Mouse (Mus musculus): Measurements from ENCODE around the gene Pfkfb3.
A peak's percentile ranks its signal among the peaks of the same experiment; 100 is the strongest.

Gene Pfkfb3

GRCm38 (mm10) chr2:11553471-11554400 is at the start of gene Pfkfb3:
Pfkfb3 (minus strand) TSS chr2:11554077.
- no peak for DNase-seq (ENCODE audit: low read depth)

- DNase-seq (ENCODE audit: low read depth) = peak; percentile 91
These were observed 48.9 kb upstream of the Pfkfb3 start for GRCm38 (mm10) chr2:11602506-11603489.

DNA sequence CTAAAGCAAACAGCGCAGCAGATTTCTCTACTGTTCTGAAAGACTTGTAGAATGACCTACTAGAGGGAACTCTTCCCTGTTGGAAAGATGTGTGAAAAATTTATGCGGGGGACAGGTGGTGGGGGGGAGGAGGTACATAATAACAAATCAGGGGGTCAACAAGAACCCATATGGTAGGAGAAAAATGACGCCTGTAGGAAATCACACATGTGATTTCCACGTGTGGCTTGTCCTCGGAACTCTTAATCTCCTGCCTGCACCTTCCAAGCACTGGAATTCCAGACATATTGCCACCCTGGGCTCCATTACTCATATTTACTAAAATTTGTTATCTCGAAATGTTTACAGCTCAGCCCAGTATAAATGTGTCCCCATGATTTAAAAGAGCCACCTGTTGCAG is 47.9 kb upstream of the Pfkfb3 start:
- DNase-seq (ENCODE audit: low read depth) = no peak

DNA sequence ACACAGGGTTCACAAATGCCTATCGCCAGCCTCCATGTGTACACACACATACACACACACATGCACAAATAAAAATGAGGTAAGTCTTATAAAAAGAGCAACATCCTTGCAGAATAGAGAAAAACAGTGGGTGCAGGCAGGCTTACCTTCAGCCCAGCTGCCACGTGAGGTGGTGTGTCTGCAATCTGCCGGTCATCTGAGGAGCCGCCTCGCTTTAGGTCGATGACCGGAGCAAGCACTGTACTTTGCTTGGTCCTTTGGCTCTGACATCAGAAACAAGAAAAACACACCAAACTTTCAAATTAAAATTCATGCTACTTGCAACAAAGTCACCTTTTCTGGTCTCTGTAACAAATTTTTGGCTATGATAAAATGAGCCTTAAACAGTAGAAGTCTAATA is 44.0 kb upstream of the Pfkfb3 start:
- no peak for DNase-seq (ENCODE audit: low read depth)

DNA sequence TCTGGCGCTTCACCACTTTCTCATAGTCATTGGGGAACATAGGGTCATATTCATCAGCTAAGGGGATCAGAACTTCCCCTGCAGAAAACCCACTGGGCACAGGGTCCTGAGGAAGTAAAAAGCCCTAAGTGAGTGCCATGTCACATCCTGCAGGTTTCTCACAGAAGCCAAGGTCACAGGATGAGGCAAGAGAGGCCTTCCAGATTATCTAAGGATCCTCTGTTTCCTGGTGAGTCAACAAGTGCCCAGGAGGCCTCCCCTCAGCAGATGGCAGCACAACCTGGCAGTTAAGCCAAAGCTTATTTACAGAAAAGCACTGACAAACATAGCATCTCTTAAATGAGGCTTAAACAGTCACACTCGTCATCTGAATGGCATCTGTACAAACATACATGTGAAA is 42.8 kb upstream of the Pfkfb3 start:
- no peak for DNase-seq (ENCODE audit: low read depth)

- DNase-seq (ENCODE audit: low read depth) = no peak
These were observed 34.1 kb upstream of the Pfkfb3 start for GRCm38 (mm10) chr2:11587996-11588395.

GRCm38 (mm10) chr2:11579399-11579798 is 25.5 kb upstream of the Pfkfb3 start:
- no peak for DNase-seq (ENCODE audit: low read depth)

GRCm38 (mm10) chr2:11578187-11578586 is 24.3 kb upstream of the Pfkfb3 start:
- no peak for DNase-seq (ENCODE audit: low read depth)

DNA sequence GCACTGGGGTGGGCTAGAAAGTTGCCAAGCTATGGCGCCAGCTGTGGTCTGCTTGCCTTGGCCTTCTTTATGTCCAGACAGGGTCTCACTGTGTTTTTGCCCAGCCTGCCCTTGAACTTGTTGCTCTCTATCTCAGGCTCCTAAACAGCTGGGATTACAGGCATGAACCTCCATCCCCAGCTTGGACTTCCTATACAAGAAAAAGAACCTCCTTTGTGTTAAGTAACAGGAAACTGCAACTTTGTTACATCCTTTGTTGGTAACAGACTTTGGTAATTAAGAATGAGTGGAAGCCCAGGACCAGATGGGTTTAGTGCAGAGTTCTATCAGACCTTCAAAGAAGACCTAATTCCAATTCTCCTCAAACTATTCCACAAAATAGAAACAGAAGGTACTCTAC is 19.8 kb upstream of the Pfkfb3 start:
- no peak for DNase-seq (ENCODE audit: low read depth)

DNA sequence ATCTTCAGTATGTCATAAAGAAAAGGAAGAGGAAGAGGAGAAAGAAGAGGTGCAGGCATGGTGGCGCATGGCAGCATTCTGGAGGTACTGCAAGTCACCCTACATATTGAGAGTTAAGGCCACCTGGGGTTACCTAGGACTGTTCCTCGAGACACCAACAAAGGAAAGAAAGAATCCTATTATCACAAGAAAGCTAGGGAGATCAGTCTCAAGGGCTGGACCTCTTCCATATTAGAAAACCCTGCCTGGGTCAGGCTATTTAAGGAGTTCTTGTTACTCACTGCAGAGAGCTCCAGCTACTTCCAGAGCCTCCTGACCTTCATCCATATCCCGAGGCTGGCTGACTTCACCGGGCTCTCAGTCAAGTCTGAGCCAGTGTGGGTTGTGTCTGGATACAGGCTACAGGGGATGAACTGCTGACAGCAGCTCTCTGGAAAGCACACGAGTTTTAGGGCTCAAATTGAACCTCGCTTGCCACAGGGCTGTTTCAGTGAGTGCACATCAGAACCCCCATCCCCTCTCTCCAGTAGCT is 17.2 kb upstream of the Pfkfb3 start:
- DNase-seq (ENCODE audit: low read depth) = no peak

DNA sequence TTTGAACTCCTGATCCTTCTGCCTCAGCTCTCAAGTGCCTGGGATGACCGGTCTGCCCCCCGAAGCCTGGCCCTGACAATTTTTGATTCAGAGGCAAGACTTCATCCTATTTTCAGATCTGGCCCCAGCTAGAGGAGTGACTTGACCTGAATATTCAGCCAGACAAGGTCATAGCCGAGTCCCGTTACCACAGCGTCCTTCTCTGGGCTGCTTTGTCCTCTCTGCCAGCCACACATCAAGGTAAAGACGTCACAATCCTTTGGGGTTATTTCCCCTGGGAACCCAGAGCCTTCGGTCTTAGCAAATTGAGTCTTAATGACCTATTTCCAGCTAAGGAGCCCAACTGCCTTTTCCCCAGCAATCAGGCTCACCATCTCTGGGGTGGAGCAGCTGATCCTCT is 14.6 kb upstream of the Pfkfb3 start:
- DNase-seq (ENCODE audit: low read depth) = no peak

DNA sequence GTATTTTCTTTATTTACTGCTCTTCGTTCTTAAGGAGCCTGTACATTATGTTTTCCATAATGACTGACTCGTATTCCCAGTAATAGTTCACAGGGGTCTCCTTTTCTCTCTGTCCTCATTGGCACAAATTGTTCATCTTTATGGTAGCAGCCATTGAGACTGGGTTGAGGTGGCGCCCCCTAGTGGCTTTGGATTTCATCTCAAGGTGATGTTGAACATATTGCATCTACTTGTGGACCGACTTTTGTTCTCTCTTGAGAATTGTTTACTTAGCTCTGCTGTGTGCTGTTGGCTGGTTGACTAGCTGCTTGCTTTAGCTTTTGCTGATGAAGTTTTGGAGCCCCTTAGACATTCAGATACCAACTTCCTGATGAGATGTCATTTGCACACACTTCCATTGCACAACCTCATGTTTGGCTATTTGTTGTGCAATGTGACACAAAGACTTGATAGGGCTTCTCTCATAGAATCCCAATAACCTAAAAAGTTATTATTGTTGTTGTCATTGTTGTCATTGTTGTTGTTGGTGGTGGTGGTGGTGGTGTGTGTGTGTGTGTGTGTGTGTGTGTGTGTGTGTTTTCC is 14.0 kb upstream of the Pfkfb3 start:
- DNase-seq (ENCODE audit: low read depth) = peak; percentile 39

GRCm38 (mm10) chr2:11566898-11567297 is 13.0 kb upstream of the Pfkfb3 start:
- no peak for DNase-seq (ENCODE audit: low read depth)

DNA sequence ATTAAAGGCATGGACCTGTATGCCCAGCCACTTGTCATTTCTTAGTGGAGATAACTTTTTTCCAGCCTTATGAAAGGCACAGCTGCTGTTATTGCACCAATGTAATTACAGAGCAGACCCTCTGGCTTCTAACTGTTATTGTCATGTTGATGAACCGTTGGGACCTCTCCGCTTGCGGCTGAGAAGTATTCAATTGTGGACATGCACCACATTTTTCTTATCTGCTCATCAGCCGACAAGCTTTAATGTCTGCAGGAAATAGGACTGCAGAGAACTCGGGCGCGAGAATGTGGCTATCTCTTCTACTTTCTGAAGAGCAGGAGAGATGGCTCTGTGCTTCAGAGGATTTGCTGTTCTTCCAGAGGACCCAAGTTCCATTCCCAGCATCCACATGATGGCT is 12.4 kb upstream of the Pfkfb3 start:
- DNase-seq (ENCODE audit: low read depth) = no peak

DNA sequence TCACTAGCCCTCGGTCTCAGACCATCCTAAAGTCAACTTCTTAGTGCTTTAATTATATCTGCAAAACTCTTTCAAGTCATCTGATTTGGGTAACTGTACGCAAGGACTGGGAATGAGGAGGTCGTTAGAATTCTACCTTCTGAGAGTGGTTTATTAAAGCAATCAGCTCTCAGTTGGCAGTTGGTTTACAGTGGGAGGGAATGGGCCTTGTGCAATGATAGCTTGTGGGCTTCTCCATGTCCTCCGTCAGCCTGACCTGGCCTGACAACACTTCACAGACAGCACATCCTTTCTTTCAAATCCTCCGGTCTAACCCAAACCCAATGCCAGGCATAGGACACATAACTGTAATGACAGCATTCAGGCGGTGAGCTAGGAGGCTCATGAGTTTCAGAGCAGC is 10.9 kb upstream of the Pfkfb3 start:
- DNase-seq (ENCODE audit: low read depth) = no peak

- DNase-seq (ENCODE audit: low read depth) = no peak
These were observed 9.4 kb upstream of the Pfkfb3 start for GRCm38 (mm10) chr2:11563256-11563655.

DNA sequence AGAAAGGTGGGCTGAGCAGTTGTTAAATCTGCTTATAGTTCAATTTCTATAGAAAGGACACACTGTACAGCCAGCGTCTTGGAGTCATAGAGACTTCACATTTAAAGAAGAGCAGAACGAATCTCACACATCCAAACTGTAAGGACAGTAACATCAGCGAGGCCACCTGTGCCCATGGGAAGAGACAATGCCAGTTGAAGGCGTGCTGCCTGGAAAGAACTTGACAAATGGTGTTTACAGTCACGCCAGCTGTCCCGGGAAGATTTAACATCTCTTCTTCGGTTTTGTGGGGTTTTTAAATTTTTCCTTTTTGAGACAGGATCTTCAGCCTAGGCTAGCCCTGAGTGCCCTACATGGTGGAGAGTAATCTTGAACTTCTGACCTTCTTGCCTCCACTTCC is 4.8 kb upstream of the Pfkfb3 start:
- DNase-seq (ENCODE audit: low read depth) = no peak

DNA sequence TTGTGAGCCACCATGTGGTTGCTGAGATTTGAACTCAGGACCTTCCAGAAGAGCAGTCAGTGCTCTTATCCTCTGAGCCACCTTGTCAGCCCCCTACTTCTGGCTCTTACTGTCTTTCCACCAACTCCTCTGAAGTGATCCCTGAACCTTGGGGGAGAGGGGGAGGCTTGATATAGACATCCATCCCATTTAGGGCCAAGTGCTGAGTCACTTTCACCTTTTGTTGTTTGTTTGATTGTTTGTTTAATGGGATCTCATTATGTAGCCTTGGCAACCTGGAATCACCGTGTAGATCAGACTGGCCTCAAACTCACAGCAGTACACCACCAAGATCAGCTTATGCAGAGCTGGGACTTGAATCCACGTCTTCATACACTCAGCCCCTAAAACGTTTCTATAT is 3.4 kb upstream of the Pfkfb3 start:
- no peak for DNase-seq (ENCODE audit: low read depth)

DNA sequence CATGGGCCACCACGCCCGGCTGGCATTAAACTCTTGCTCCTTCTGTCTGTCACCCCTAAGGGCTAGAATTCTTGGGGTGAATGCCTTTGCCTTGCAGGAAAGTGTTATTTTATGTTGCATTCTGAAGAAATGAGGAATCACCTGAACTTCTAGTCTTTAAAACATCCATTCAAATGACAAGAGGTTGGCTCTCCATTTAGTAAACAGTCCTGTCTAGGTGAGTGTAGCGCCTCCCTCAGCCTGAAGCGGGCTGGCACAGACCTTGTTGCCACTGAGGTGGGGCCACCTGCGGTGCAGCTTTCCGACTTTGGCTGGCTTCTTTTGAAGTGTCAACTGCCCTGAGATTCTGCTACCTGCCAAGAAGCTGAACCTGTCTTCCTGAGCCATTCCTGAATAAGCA is 1.4 kb upstream of the Pfkfb3 start:
- DNase-seq (ENCODE audit: low read depth) = no peak

GRCm38 (mm10) chr2:11552966-11553451 is 868 bp downstream of the Pfkfb3 start:
- no peak for DNase-seq (ENCODE audit: low read depth)

DNA sequence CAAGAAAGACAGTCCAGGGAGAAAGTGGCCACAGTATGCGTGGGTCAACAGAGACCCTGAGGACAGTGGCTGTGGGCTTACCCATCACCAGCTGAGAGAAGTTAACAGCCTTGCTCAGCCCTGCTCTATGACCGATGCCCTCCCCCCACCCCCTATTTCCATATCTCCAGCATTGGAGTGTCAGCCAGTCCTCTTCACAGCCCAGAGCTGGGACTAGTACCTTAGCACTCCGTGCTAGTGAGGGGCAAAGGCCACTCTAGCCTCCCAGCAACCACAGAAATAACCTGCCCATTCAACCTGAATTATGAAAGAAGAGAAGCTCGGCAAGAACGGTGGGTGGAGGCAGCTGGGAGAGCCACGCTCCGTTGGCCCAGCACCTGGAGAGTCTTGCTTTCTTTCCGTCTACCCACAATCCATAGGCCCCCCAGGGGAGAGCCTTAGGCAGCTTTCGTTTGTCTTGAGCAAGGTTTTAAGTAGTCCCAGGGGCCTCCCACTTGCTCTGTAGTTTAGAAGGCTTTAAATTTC is 1.5 kb downstream of the Pfkfb3 start:
- DNase-seq (ENCODE audit: low read depth) = no peak

- no peak for DNase-seq (ENCODE audit: low read depth)
These were observed 2.2 kb downstream of the Pfkfb3 start for GRCm38 (mm10) chr2:11551726-11552125.
